Mouse (Mus musculus): Measurements from ENCODE around the gene Ulbp1. TPM values are rescaled to one million over a fixed set of nuclear protein-coding genes. Genes with fewer than 3 reads are reported as not detected.
A peak's percentile ranks its signal among the peaks of the same experiment; 100 is the strongest.
"Not testable (repeated sequence)": the region's sequence is repeated elsewhere in the genome, so short reads cannot be mapped to it uniquely, and the experiment has no call there.

The Ulbp1 gene
- 8.1 and 9.2 TPM in 2 replicates for polyA plus RNA-seq (2015; fragmentation: Nextera tagmentation; extraction: Ambion mirVana)

DNA sequence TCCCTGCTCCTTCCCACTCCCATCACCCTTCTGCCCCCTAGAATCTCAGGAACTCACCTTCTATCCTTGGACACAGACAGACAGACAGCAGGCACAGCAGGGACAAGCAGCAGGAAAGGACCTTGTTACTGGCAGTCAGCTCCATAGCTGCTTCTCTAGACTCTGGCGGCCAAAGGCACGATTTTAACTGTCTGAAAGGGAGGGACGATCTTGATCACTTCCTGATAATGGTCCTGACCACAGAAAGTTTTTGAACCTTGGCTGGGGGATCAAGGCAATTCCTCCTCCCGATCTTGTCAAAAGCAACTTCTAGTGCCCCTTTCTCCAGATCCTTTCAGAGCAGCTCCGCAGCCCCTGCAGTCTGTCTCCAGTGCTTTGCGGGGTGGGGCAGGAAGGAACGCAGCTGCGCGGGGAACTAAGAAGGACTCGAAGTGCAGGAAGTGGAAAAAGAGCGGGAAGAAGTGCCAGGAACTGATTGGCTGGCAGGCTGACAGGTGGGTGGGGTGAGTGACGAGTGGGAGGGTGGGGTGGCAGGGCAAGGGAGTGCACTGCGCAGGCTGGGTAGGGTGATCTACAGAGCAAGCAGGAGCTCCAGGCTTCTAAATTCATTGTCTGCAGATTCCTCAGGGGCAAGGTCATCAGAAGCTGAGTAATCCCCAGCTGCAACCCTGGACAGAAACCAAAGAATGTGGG, at the start of gene Ulbp1:
Gene Ulbp1 (minus strand): TSS at position 442 of the 693 bp plus-strand sequence.
- Histone ChIP-seq H3K27ac (ENCODE audit: low read length) (no peak within 1 kb of the TSS), H3K4me2 (ENCODE audit: low read depth, low read length) (peak within 1 kb of the TSS; percentile 48), H3K4me1 (ENCODE audit: control insufficient read depth, insufficient read depth, low read length) (peaks cover 6% of the 10 kb centered on the region; the same call in 1 of the 2 replicates), H3K27me3 (ENCODE audit: control insufficient read depth, insufficient read depth, low read length) (no peaks in the 10 kb centered on the region), H3K9me3 (replicated peaks; ENCODE audit: control insufficient read depth, low read length) (no peaks in the 10 kb centered on the region), H3K9ac (ENCODE audit: low read length) (peak within 1 kb of the TSS; percentile 54), H3K36me3 (ENCODE audit: control insufficient read depth, insufficient read depth) (no peaks in the 10 kb centered on the region), H3K4me3 (ENCODE audit: low read length) (peak within 1 kb of the TSS; percentile 32)
- WGBS, result 35% methylated on average over 13 of the region's 13 CpGs
- ATAC-seq (replicated peaks; ENCODE audit: extremely low read depth, insufficient read depth, low FRiP score), result peak; percentile 95

DNA sequence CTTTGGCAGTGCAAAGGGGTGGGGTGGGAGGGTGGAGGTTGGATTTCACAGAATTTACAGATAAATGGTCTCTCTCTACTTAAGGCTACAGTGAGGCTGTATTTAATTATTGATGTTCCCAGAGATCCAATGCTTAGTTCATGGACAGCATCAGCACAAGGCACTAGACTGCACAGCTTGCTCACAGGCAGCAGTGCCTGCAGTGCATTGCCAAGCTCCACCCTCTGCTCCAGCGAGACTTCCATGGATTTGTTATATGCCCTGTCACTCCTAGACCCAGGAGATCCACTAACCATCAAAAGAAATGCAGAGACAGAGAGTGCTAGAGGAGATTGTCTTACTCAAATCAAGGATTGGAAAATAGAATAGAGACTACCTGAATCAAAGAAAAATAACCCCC, 24.7 kb upstream of the Ulbp1 start:
- H3K4me1 ChIP-seq (ENCODE audit: control insufficient read depth, insufficient read depth, low read length); H3K27ac ChIP-seq (ENCODE audit: low read length); H3K27me3 ChIP-seq (ENCODE audit: control insufficient read depth, insufficient read depth, low read length); H3K9ac ChIP-seq (ENCODE audit: low read length); H3K36me3 ChIP-seq (ENCODE audit: control insufficient read depth, insufficient read depth); H3K4me2 ChIP-seq (ENCODE audit: low read depth, low read length); H3K9me3 ChIP-seq (replicated peaks; ENCODE audit: control insufficient read depth, low read length); ATAC-seq (replicated peaks; ENCODE audit: extremely low read depth, insufficient read depth, low FRiP score); H3K4me3 ChIP-seq (ENCODE audit: low read length): not testable (repeated sequence)
- WGBS, result 40% methylated on average over 1 of the region's 1 CpGs

DNA sequence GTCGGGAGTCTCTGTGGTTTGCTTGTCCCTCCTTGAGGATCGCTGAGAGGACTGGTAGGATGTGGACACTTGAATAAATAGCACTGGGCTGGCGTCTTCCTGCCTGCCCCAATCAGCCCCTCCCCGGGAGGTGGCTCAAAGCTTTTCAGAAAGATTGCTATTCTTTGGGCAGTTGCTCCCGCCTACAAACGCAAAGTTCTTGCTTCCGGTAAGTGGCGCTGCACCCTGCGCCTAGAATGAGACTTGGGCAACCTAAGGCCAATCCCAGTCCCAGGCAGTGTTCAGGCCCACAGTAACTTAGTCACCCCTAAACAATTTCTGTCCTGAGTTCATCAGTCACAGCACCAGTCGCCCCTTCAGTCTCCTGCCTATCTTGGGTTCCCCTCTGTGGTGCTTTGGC, 18.9 kb upstream of the Ulbp1 start:
- not testable (repeated sequence) for H3K9ac ChIP-seq (ENCODE audit: low read length); ATAC-seq (replicated peaks; ENCODE audit: extremely low read depth, insufficient read depth, low FRiP score); H3K27ac ChIP-seq (ENCODE audit: low read length); H3K36me3 ChIP-seq (ENCODE audit: control insufficient read depth, insufficient read depth); H3K4me1 ChIP-seq (ENCODE audit: control insufficient read depth, insufficient read depth, low read length); H3K9me3 ChIP-seq (replicated peaks; ENCODE audit: control insufficient read depth, low read length); H3K27me3 ChIP-seq (ENCODE audit: control insufficient read depth, insufficient read depth, low read length)
- 12% methylated on average over 10 of the region's 10 CpGs for WGBS
- Histone ChIP-seq H3K4me3 (ENCODE audit: low read length) (peak overlapping the region; percentile 15), H3K4me2 (ENCODE audit: low read depth, low read length) (peak overlapping the region; percentile 48)

DNA sequence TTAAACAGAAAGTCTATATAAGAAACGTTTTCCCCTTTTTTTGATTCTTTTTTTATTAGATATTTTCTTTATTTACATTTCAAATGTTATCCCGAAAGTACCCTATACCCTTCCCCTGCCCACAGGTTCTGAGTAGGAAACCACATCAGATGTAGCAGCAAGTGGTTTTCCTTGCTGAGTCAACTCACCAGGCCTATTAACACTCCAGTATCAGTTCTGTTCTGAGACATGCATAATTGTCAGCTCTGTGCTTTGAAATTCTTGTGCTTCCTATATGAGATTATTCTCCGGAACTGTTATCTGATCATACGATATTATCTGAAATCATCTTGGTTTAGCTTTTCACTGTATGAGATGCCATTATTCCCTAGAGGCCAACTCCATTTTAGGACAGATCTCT, 10.2 kb upstream of the Ulbp1 start:
- Histone ChIP-seq H3K4me3 (ENCODE audit: low read length) (no peak overlapping the region), H3K9me3 (replicated peaks; ENCODE audit: control insufficient read depth, low read length) (no peaks in the 10 kb centered on the region), H3K27ac (ENCODE audit: low read length) (no peak overlapping the region), H3K4me2 (ENCODE audit: low read depth, low read length) (no peak overlapping the region), H3K27me3 (ENCODE audit: control insufficient read depth, insufficient read depth, low read length) (no peaks in the 10 kb centered on the region), H3K4me1 (ENCODE audit: control insufficient read depth, insufficient read depth, low read length) (no peaks in the 10 kb centered on the region), H3K36me3 (ENCODE audit: control insufficient read depth, insufficient read depth) (no peaks in the 10 kb centered on the region), H3K9ac (ENCODE audit: low read length) (no peak overlapping the region)
- ATAC-seq (replicated peaks; ENCODE audit: extremely low read depth, insufficient read depth, low FRiP score), result no peak
- 56% methylated on average over 4 of the region's 4 CpGs for WGBS

GRCm38 (mm10) chr10:7474225-7474624, 787 bp upstream of the Ulbp1 start:
- H3K9ac ChIP-seq (ENCODE audit: low read length); H3K9me3 ChIP-seq (replicated peaks; ENCODE audit: control insufficient read depth, low read length); H3K4me3 ChIP-seq (ENCODE audit: low read length); ATAC-seq (replicated peaks; ENCODE audit: extremely low read depth, insufficient read depth, low FRiP score); H3K4me1 ChIP-seq (ENCODE audit: control insufficient read depth, insufficient read depth, low read length); H3K36me3 ChIP-seq (ENCODE audit: control insufficient read depth, insufficient read depth); H3K27me3 ChIP-seq (ENCODE audit: control insufficient read depth, insufficient read depth, low read length); H3K27ac ChIP-seq (ENCODE audit: low read length): not testable (repeated sequence)
- H3K4me2 ChIP-seq (ENCODE audit: low read depth, low read length), result peak overlapping the region; percentile 21
- 75% methylated on average over 7 of the region's 13 CpGs for WGBS

DNA sequence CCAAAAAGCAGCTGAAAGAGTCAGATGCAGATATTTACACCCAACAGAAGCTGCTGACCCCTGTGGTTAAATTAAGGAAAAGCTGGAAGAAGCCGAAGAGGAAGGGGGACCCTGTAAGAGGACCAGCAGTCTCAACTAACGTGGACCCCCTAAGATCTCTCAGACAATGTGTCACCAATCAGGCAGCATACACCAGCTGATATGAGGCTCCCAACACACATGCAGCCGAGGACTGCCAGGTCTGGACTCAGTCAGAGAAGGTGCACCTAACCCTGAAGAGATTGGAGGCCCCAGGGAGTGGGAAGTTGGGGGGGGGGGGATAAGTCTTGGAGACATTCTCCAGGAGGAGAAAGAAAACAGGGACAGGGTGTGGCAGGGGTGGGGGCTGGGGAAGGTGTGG, 1.8 kb downstream of the Ulbp1 start:
- ATAC-seq (replicated peaks; ENCODE audit: extremely low read depth, insufficient read depth, low FRiP score), result no peak
- H3K9ac ChIP-seq (ENCODE audit: low read length), result 0 out of 2 replicates have a peak overlapping the region, but pooled peaks have one; percentile 4

GRCm38 (mm10) chr10:7470457-7470856, 3.0 kb downstream of the Ulbp1 start:
- Histone ChIP-seq H3K27me3 (ENCODE audit: control insufficient read depth, insufficient read depth, low read length) (no peaks in the 10 kb centered on the region), H3K36me3 (ENCODE audit: control insufficient read depth, insufficient read depth) (0 out of 2 replicates have a peak, but pooled peaks cover 2% of the 10 kb centered on the region), H3K9me3 (replicated peaks; ENCODE audit: control insufficient read depth, low read length) (peaks cover 4% of the 10 kb centered on the region; the same call in 1 of the 2 replicates), H3K27ac (ENCODE audit: low read length) (no peak overlapping the region), H3K4me3 (ENCODE audit: low read length) (peak overlapping the region; percentile 47), H3K4me2 (ENCODE audit: low read depth, low read length) (peak overlapping the region; percentile 63), H3K4me1 (ENCODE audit: control insufficient read depth, insufficient read depth, low read length) (peaks cover 6% of the 10 kb centered on the region; the same call in 1 of the 2 replicates), H3K9ac (ENCODE audit: low read length) (peak overlapping the region; percentile 50)
- WGBS, result 8% methylated on average over 7 of the region's 7 CpGs
- ATAC-seq (replicated peaks; ENCODE audit: extremely low read depth, insufficient read depth, low FRiP score), result no peak

More for the DNA sequence above, 1.8 kb downstream of the Ulbp1 start:
- Histone ChIP-seq H3K27ac (ENCODE audit: low read length) (no peak overlapping the region), H3K27me3 (ENCODE audit: control insufficient read depth, insufficient read depth, low read length) (no peaks in the 10 kb centered on the region), H3K4me3 (ENCODE audit: low read length) (peak overlapping the region; percentile 27; the same call in 1 of the 2 replicates), H3K4me1 (ENCODE audit: control insufficient read depth, insufficient read depth, low read length) (peaks cover 6% of the 10 kb centered on the region; the same call in 1 of the 2 replicates), H3K36me3 (ENCODE audit: control insufficient read depth, insufficient read depth) (0 out of 2 replicates have a peak, but pooled peaks cover 2% of the 10 kb centered on the region), H3K9me3 (replicated peaks; ENCODE audit: control insufficient read depth, low read length) (peaks cover 4% of the 10 kb centered on the region; the same call in 1 of the 2 replicates), H3K4me2 (ENCODE audit: low read depth, low read length) (peak overlapping the region; percentile 48)
- 58% methylated on average over 3 of the region's 3 CpGs for WGBS

DNA sequence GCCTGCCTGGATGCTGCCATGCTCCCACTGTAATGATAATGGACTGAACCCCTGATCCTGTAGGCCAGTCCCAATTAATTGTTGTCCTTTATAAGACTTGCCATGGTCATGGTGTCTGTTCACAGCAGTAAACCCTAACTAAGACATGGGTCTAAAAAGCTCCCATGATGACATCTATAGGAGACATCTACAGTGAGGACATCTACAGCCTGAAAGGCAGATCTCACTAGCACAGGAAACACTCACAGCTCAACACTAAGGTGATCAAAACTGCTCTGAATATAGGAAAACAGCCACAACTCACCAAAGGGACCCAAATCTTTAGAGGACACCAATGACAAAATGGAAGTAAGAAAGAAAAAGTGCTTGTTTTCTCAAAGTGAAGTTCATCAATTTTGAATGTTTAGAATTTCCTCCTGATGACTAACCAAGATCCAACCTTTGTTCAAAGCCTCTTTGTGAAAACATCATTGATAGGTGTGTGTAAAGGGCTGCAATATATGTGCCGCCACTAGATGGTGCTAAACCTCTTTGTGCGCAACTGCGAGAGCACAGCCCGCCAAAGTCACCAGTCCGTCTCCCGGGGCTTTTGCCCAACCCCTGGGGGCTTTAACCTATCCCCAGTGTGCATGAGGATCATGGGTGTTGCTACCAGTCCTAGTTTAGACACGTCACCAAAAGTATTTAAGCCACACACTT, 3.6 kb downstream of the Ulbp1 start:
- not testable (repeated sequence) for H3K27ac ChIP-seq (ENCODE audit: low read length); H3K36me3 ChIP-seq (ENCODE audit: control insufficient read depth, insufficient read depth); ATAC-seq (replicated peaks; ENCODE audit: extremely low read depth, insufficient read depth, low FRiP score); H3K27me3 ChIP-seq (ENCODE audit: control insufficient read depth, insufficient read depth, low read length); H3K9me3 ChIP-seq (replicated peaks; ENCODE audit: control insufficient read depth, low read length); H3K4me1 ChIP-seq (ENCODE audit: control insufficient read depth, insufficient read depth, low read length)
- under 1% methylated on average over 7 of the region's 7 CpGs for WGBS
- peak overlapping the region; percentile 50; the same call in 1 of the 2 replicates for H3K9ac ChIP-seq (ENCODE audit: low read length)
- H3K4me2 ChIP-seq (ENCODE audit: low read depth, low read length), result peak overlapping the region; percentile 63
- H3K4me3 ChIP-seq (ENCODE audit: low read length), result peak overlapping the region; percentile 47

- Histone ChIP-seq H3K4me2 (ENCODE audit: low read depth, low read length) (no peak overlapping the region), H3K27ac (ENCODE audit: low read length) (no peak overlapping the region), H3K27me3 (ENCODE audit: control insufficient read depth, insufficient read depth, low read length) (no peaks in the 10 kb centered on the region), H3K4me1 (ENCODE audit: control insufficient read depth, insufficient read depth, low read length) (no peaks in the 10 kb centered on the region), H3K9ac (ENCODE audit: low read length) (no peak overlapping the region), H3K36me3 (ENCODE audit: control insufficient read depth, insufficient read depth) (peaks cover 6% of the 10 kb centered on the region; the same call in 1 of the 2 replicates), H3K9me3 (replicated peaks; ENCODE audit: control insufficient read depth, low read length) (peaks cover 8% of the 10 kb centered on the region), H3K4me3 (ENCODE audit: low read length) (no peak overlapping the region)
- WGBS, result 49% methylated on average over 3 of the region's 3 CpGs
- ATAC-seq (replicated peaks; ENCODE audit: extremely low read depth, insufficient read depth, low FRiP score), result no peak
Measured at GRCm38 (mm10) chr10:7462006-7462405, 11.4 kb downstream of the Ulbp1 start.

All from heart, embryonic 16.5 days (tissue).